Mouse (Mus musculus) thymus, adult 18-20 months (tissue): Measurements from ENCODE around the gene Nup210l.
"Not testable (repeated sequence)": the region's sequence is repeated elsewhere in the genome, so short reads cannot be mapped to it uniquely, and the experiment has no call there.

ENCODE experiments used
- DNase-seq, 2 experiments: peaks; one replicate each; pipeline ENCODE4 v3.0.0; 2022; ENCODE audit warnings: mixed read lengths in 2 of 2

Gene Nup210l

GRCm38 (mm10) chr3:90097928-90098327, 6.0 kb upstream of the Nup210l start:
- no peak for DNase-seq

- DNase-seq: no peak
These were observed 2.9 kb upstream of the Nup210l start for GRCm38 (mm10) chr3:90101010-90101409.

- DNase-seq: no peak
These were observed 2.3 kb upstream of the Nup210l start for GRCm38 (mm10) chr3:90101673-90102072.

- DNase-seq: no peak
These were observed 1.7 kb upstream of the Nup210l start for GRCm38 (mm10) chr3:90102239-90102638.

- DNase-seq: no peak
These were observed 756 bp upstream of the Nup210l start for GRCm38 (mm10) chr3:90103176-90103575.

GRCm38 (mm10) chr3:90111706-90112105, 7.8 kb downstream of the Nup210l start:
- no peak for DNase-seq

- DNase-seq: no peak
These were observed 10.4 kb downstream of the Nup210l start for GRCm38 (mm10) chr3:90114342-90114741.

- no peak for DNase-seq
These were observed 11.6 kb downstream of the Nup210l start for GRCm38 (mm10) chr3:90115526-90115925.

- no peak for DNase-seq
These were observed 14.3 kb downstream of the Nup210l start for GRCm38 (mm10) chr3:90118132-90118790.

- not testable (repeated sequence) for DNase-seq
These were observed 18.1 kb downstream of the Nup210l start for GRCm38 (mm10) chr3:90122036-90122435.

GRCm38 (mm10) chr3:90125710-90126109, 21.8 kb downstream of the Nup210l start:
- no peak for DNase-seq

GRCm38 (mm10) chr3:90127881-90128280, 23.9 kb downstream of the Nup210l start:
- DNase-seq: no peak

- DNase-seq: no peak
These were observed 28.8 kb downstream of the Nup210l start for GRCm38 (mm10) chr3:90132745-90133144.

- no peak for DNase-seq
These were observed 29.4 kb downstream of the Nup210l start for GRCm38 (mm10) chr3:90133331-90133730.

- no peak for DNase-seq
These were observed 30.6 kb downstream of the Nup210l start for GRCm38 (mm10) chr3:90134483-90134882.

GRCm38 (mm10) chr3:90134993-90135392, 31.1 kb downstream of the Nup210l start:
- DNase-seq: no peak

- no peak for DNase-seq
These were observed 32.7 kb downstream of the Nup210l start for GRCm38 (mm10) chr3:90136660-90137059.

- no peak for DNase-seq
These were observed 33.7 kb downstream of the Nup210l start for GRCm38 (mm10) chr3:90137606-90138005.

- DNase-seq: no peak
These were observed 36.0 kb downstream of the Nup210l start for GRCm38 (mm10) chr3:90139962-90140361.

- DNase-seq: no peak
These were observed 41.5 kb downstream of the Nup210l start for GRCm38 (mm10) chr3:90145461-90145860.

- no peak for DNase-seq
These were observed 42.7 kb downstream of the Nup210l start for GRCm38 (mm10) chr3:90146651-90147050.

- DNase-seq: no peak
These were observed 47.3 kb downstream of the Nup210l start for GRCm38 (mm10) chr3:90151086-90151740.

- DNase-seq: no peak
These were observed 52.1 kb downstream of the Nup210l start for GRCm38 (mm10) chr3:90155996-90156395.

- no peak for DNase-seq
These were observed 55.8 kb downstream of the Nup210l start for GRCm38 (mm10) chr3:90159757-90160156.

GRCm38 (mm10) chr3:90161541-90161940, 57.6 kb downstream of the Nup210l start:
- no peak for DNase-seq
